Mouse (Mus musculus): ENCODE results near the gene Phyh. TPM values are rescaled to one million over a fixed set of nuclear protein-coding genes. Genes with fewer than 3 reads are reported as not detected.

The Phyh gene
- polyA plus RNA-seq (2014; fragmentation: Nextera tagmentation; extraction: Ambion mirVana), result 63.1 and 64.3 TPM in 2 replicates

GRCm38 (mm10) chr2:4918860-4919739 is at the start of gene Phyh:
Phyh (plus strand) TSS chr2:4919019.
- 7% methylated on average over 35 of the region's 35 CpGs for WGBS
- Histone ChIP-seq H3K27me3 (ENCODE audit: control insufficient read depth, insufficient read depth, low read length) (no peaks in the 10 kb centered on the region), H3K9ac (replicated peaks; ENCODE audit: low read length) (peak within 1 kb of the TSS; percentile 60), H3K9me3 (ENCODE audit: control insufficient read depth, low read length) (no peaks in the 10 kb centered on the region), H3K4me3 (replicated peaks; ENCODE audit: low read depth, low read length) (peak within 1 kb of the TSS; percentile 54), H3K36me3 (ENCODE audit: control insufficient read depth, insufficient read depth, low read length) (no peaks in the 10 kb centered on the region), H3K27ac (replicated peaks; ENCODE audit: low read depth, low read length) (peak within 1 kb of the TSS; percentile 53), H3K4me2 (ENCODE audit: low read length) (peak within 1 kb of the TSS; percentile 76), H3K4me1 (ENCODE audit: control insufficient read depth, insufficient read depth, low read length) (no peaks in the 10 kb centered on the region)
- peak; percentile 95 for ATAC-seq (ENCODE audit: low FRiP score, low TSS enrichment)
- peak; percentile 84 for DNase-seq

DNA sequence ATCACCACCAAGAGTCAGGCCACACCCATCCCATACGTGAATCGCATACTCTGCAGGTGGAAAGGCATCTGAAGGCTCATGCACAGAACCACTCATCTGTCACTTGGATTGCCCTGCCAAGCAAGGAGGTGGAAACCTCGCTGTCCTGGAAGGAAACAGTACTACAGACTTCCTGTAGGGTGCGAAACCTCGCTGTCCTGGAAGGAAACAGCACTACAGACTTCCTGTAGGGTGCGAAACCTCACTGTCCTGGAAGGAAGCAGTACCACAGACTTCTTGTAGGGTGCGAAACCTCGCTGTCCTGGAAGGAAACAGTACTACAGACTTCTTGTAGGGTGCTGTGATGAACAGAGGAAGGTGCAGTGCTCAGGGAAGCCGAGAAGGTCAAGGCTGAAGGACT is 46.1 kb upstream of the Phyh start:
- H3K27me3 ChIP-seq (ENCODE audit: control insufficient read depth, insufficient read depth, low read length), result no peaks in the 10 kb centered on the region
- 81% methylated on average over 9 of the region's 9 CpGs for WGBS

DNA sequence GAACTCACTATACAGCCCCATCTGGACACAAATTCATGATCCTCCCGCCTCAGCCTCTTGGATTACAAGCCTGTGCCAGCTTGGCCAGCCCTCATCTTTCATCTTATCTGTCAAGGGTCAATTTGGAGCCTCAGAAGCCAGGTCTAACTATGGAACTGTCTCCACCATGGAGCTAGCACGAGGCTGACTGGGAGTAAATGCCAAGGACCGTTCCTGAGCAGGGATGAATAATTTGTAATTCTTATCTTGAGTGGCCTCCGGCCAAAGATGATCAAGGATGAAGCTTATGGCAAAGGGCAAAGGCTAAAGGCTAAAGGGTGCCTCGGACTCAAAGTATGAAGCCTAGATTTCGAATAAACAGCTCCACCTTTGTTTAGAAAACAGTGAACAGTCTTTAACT is 45.5 kb upstream of the Phyh start:
- no peaks in the 10 kb centered on the region for H3K9me3 ChIP-seq (ENCODE audit: control insufficient read depth, low read length)
- ATAC-seq (ENCODE audit: low FRiP score, low TSS enrichment) (no peak), DNase-seq (no peak)
- no peak overlapping the region for H3K9ac ChIP-seq (replicated peaks; ENCODE audit: low read length)
- no peak overlapping the region for H3K4me3 ChIP-seq (replicated peaks; ENCODE audit: low read depth, low read length)
- no peak overlapping the region for H3K4me2 ChIP-seq (ENCODE audit: low read length)
- no peaks in the 10 kb centered on the region for H3K27me3 ChIP-seq (ENCODE audit: control insufficient read depth, insufficient read depth, low read length)
- H3K27ac ChIP-seq (replicated peaks; ENCODE audit: low read depth, low read length), result no peak overlapping the region
- no peaks in the 10 kb centered on the region for H3K4me1 ChIP-seq (ENCODE audit: control insufficient read depth, insufficient read depth, low read length)
- WGBS, result 79% methylated on average over 6 of the region's 6 CpGs
- no peaks in the 10 kb centered on the region for H3K36me3 ChIP-seq (ENCODE audit: control insufficient read depth, insufficient read depth, low read length)

More for the DNA sequence above, 46.1 kb upstream of the Phyh start:
- Histone ChIP-seq H3K9ac (replicated peaks; ENCODE audit: low read length) (no peak overlapping the region), H3K9me3 (ENCODE audit: control insufficient read depth, low read length) (no peaks in the 10 kb centered on the region), H3K36me3 (ENCODE audit: control insufficient read depth, insufficient read depth, low read length) (no peaks in the 10 kb centered on the region), H3K4me2 (ENCODE audit: low read length) (no peak overlapping the region), H3K4me3 (replicated peaks; ENCODE audit: low read depth, low read length) (no peak overlapping the region), H3K4me1 (ENCODE audit: control insufficient read depth, insufficient read depth, low read length) (no peaks in the 10 kb centered on the region), H3K27ac (replicated peaks; ENCODE audit: low read depth, low read length) (no peak overlapping the region)
- ATAC-seq (ENCODE audit: low FRiP score, low TSS enrichment) (no peak), DNase-seq (no peak)

- H3K9me3 ChIP-seq (ENCODE audit: control insufficient read depth, low read length), result no peaks in the 10 kb centered on the region
- H3K4me3 ChIP-seq (replicated peaks; ENCODE audit: low read depth, low read length), result no peak overlapping the region
- H3K4me2 ChIP-seq (ENCODE audit: low read length), result no peak overlapping the region
- H3K36me3 ChIP-seq (ENCODE audit: control insufficient read depth, insufficient read depth, low read length), result no peaks in the 10 kb centered on the region
- no peak overlapping the region for H3K9ac ChIP-seq (replicated peaks; ENCODE audit: low read length)
- WGBS, result 60% methylated on average over 1 of the region's 1 CpGs
- H3K4me1 ChIP-seq (ENCODE audit: control insufficient read depth, insufficient read depth, low read length), result 0 out of 2 replicates have a peak, but pooled peaks cover 3% of the 10 kb centered on the region
- ATAC-seq (ENCODE audit: low FRiP score, low TSS enrichment), result no peak
- no peak overlapping the region for H3K27ac ChIP-seq (replicated peaks; ENCODE audit: low read depth, low read length)
- H3K27me3 ChIP-seq (ENCODE audit: control insufficient read depth, insufficient read depth, low read length), result no peaks in the 10 kb centered on the region
- DNase-seq, result no peak
These were observed 43.7 kb upstream of the Phyh start for GRCm38 (mm10) chr2:4875090-4875489.

DNA sequence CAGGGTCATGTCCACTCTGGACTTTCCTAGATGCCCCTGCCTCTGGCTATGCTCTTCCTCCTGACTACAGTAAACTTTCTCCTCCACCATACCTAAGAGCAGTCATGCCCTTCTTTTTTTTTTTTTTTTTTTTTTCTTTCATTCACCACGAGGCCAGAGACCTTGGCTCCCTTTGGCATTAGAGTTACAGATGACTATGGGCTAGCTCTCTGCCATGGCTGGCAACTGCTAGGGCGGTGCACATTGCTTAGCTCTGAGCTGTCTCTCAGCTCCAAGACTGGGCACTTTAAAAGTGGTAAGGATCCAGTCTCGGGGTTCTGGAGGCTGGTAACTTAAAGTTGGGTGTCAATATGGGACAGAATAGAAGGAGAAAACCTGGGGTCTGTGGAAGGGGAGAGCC is 42.7 kb upstream of the Phyh start:
- no peak overlapping the region for H3K27ac ChIP-seq (replicated peaks; ENCODE audit: low read depth, low read length)
- no peaks in the 10 kb centered on the region for H3K36me3 ChIP-seq (ENCODE audit: control insufficient read depth, insufficient read depth, low read length)
- ATAC-seq (ENCODE audit: low FRiP score, low TSS enrichment) (no peak), DNase-seq (no peak)
- no peaks in the 10 kb centered on the region for H3K9me3 ChIP-seq (ENCODE audit: control insufficient read depth, low read length)
- H3K9ac ChIP-seq (replicated peaks; ENCODE audit: low read length), result no peak overlapping the region
- H3K27me3 ChIP-seq (ENCODE audit: control insufficient read depth, insufficient read depth, low read length), result no peaks in the 10 kb centered on the region
- H3K4me1 ChIP-seq (ENCODE audit: control insufficient read depth, insufficient read depth, low read length), result peaks cover 7% of the 10 kb centered on the region; the same call in 1 of the 2 replicates
- no peak overlapping the region for H3K4me3 ChIP-seq (replicated peaks; ENCODE audit: low read depth, low read length)
- no peak overlapping the region for H3K4me2 ChIP-seq (ENCODE audit: low read length)
- 66% methylated on average over 3 of the region's 3 CpGs for WGBS

GRCm38 (mm10) chr2:4880737-4881349 is 38.0 kb upstream of the Phyh start:
- H3K36me3 ChIP-seq (ENCODE audit: control insufficient read depth, insufficient read depth, low read length), result peaks cover 10% of the 10 kb centered on the region
- H3K9me3 ChIP-seq (ENCODE audit: control insufficient read depth, low read length), result no peaks in the 10 kb centered on the region
- H3K27ac ChIP-seq (replicated peaks; ENCODE audit: low read depth, low read length), result peak overlapping the region; percentile 100
- peak; percentile 25 for ATAC-seq (ENCODE audit: low FRiP score, low TSS enrichment)
- H3K4me1 ChIP-seq (ENCODE audit: control insufficient read depth, insufficient read depth, low read length), result peaks cover 20% of the 10 kb centered on the region
- DNase-seq, result peak; percentile 55
- H3K4me2 ChIP-seq (ENCODE audit: low read length), result peak overlapping the region; percentile 68
- H3K9ac ChIP-seq (replicated peaks; ENCODE audit: low read length), result peak overlapping the region; percentile 98
- no peaks in the 10 kb centered on the region for H3K27me3 ChIP-seq (ENCODE audit: control insufficient read depth, insufficient read depth, low read length)
- WGBS, result 1% methylated on average over 20 of the region's 20 CpGs
- H3K4me3 ChIP-seq (replicated peaks; ENCODE audit: low read depth, low read length), result peak overlapping the region; percentile 98

- DNase-seq (peak; percentile 95), ATAC-seq (ENCODE audit: low FRiP score, low TSS enrichment) (peak; percentile 89)
- peak within 1 kb of the TSS; percentile 100 for H3K27ac ChIP-seq (replicated peaks; ENCODE audit: low read depth, low read length)
- H3K9ac ChIP-seq (replicated peaks; ENCODE audit: low read length), result peak within 1 kb of the TSS; percentile 98
- no peaks in the 10 kb centered on the region for H3K27me3 ChIP-seq (ENCODE audit: control insufficient read depth, insufficient read depth, low read length)
- H3K9me3 ChIP-seq (ENCODE audit: control insufficient read depth, low read length), result no peaks in the 10 kb centered on the region
- peak within 1 kb of the TSS; percentile 98 for H3K4me3 ChIP-seq (replicated peaks; ENCODE audit: low read depth, low read length)
- WGBS, result under 1% methylated on average over 81 of the region's 115 CpGs
- peak within 1 kb of the TSS; percentile 68 for H3K4me2 ChIP-seq (ENCODE audit: low read length)
- peaks cover 18% of the 10 kb centered on the region for H3K36me3 ChIP-seq (ENCODE audit: control insufficient read depth, insufficient read depth, low read length)
- H3K4me1 ChIP-seq (ENCODE audit: control insufficient read depth, insufficient read depth, low read length), result peaks cover 20% of the 10 kb centered on the region
These were observed 37.2 kb upstream of the Phyh start, which contains the start of gene Sephs1 for GRCm38 (mm10) chr2:4881350-4882248. Sephs1 (plus strand) TSS chr2:4881564.

- peaks cover 25% of the 10 kb centered on the region for H3K36me3 ChIP-seq (ENCODE audit: control insufficient read depth, insufficient read depth, low read length)
- no peaks in the 10 kb centered on the region for H3K27me3 ChIP-seq (ENCODE audit: control insufficient read depth, insufficient read depth, low read length)
- no peaks in the 10 kb centered on the region for H3K9me3 ChIP-seq (ENCODE audit: control insufficient read depth, low read length)
- H3K27ac ChIP-seq (replicated peaks; ENCODE audit: low read depth, low read length), result peak overlapping the region; percentile 100
- H3K4me2 ChIP-seq (ENCODE audit: low read length), result peak overlapping the region; percentile 68
- under 1% methylated on average over 62 of the region's 63 CpGs for WGBS
- peak overlapping the region; percentile 98 for H3K4me3 ChIP-seq (replicated peaks; ENCODE audit: low read depth, low read length)
- H3K9ac ChIP-seq (replicated peaks; ENCODE audit: low read length), result peak overlapping the region; percentile 98
- ATAC-seq (ENCODE audit: low FRiP score, low TSS enrichment) (peak; percentile 57), DNase-seq (peak; percentile 84)
- peaks cover 20% of the 10 kb centered on the region for H3K4me1 ChIP-seq (ENCODE audit: control insufficient read depth, insufficient read depth, low read length)
These were observed 36.5 kb upstream of the Phyh start for GRCm38 (mm10) chr2:4882249-4882791.
